Mouse (Mus musculus): ENCODE data around the gene Tns2. TPM values are rescaled to one million over a fixed set of nuclear protein-coding genes. Genes with fewer than 3 reads are reported as not detected.
"Not testable (repeated sequence)": the region's sequence is repeated elsewhere in the genome, so short reads cannot be mapped to it uniquely, and the experiment has no call there.

Gene Tns2
- polyA plus RNA-seq, 1 experiment = 19.4 TPM

GRCm38 (mm10) chr15:102146882-102147281, 46.7 kb downstream of the Tns2 start:
- peaks cover 3% of the 10 kb centered on the region; the same call in 1 of the 2 replicates for H3K4me1 ChIP-seq (ENCODE audit: control insufficient read depth, insufficient read depth, low read length)
- TF ChIP-seq CTCF (IDR thresholded peaks at IDR 0.05; ENCODE audit: extremely low read depth, insufficient read depth, low read length) (peak; percentile 78), POLR2A (IDR thresholded peaks at IDR 0.05; ENCODE audit: extremely low read depth, insufficient read depth, low read length) (no peak)
- no peak overlapping the region for H3K4me3 ChIP-seq (ENCODE audit: insufficient read depth, low read length)
- H3K27ac ChIP-seq (ENCODE audit: insufficient read depth, low read length) = no peak overlapping the region

- Histone ChIP-seq H3K4me3 (ENCODE audit: insufficient read depth, low read length) (no peak overlapping the region), H3K27ac (ENCODE audit: insufficient read depth, low read length) (no peak overlapping the region), H3K4me1 (ENCODE audit: control insufficient read depth, insufficient read depth, low read length) (peaks cover 3% of the 10 kb centered on the region; the same call in 1 of the 2 replicates)
- TF ChIP-seq CTCF (IDR thresholded peaks at IDR 0.05; ENCODE audit: extremely low read depth, insufficient read depth, low read length) (no peak), POLR2A (IDR thresholded peaks at IDR 0.05; ENCODE audit: extremely low read depth, insufficient read depth, low read length) (no peak)
Measured at GRCm38 (mm10) chr15:102147674-102148402, 47.6 kb downstream of the Tns2 start.

- H3K27ac ChIP-seq (ENCODE audit: insufficient read depth, low read length) = no peak overlapping the region
Measured at GRCm38 (mm10) chr15:102149561-102149960, 49.3 kb downstream of the Tns2 start.

GRCm38 (mm10) chr15:102150301-102151135, 50.3 kb downstream of the Tns2 start, which contains the start of gene Soat2:
TSS of gene Soat2 (plus strand) at chr15:102150526.
- Histone ChIP-seq H3K4me1 (ENCODE audit: control insufficient read depth, insufficient read depth, low read length) (peaks cover 3% of the 10 kb centered on the region; the same call in 1 of the 2 replicates), H3K4me3 (ENCODE audit: insufficient read depth, low read length) (no peak within 1 kb of the TSS), H3K27ac (ENCODE audit: insufficient read depth, low read length) (no peak within 1 kb of the TSS; the same call in 1 of the 2 replicates)
- TF ChIP-seq POLR2A (IDR thresholded peaks at IDR 0.05; ENCODE audit: extremely low read depth, insufficient read depth, low read length) (no peak), CTCF (IDR thresholded peaks at IDR 0.05; ENCODE audit: extremely low read depth, insufficient read depth, low read length) (no peak)

More at GRCm38 (mm10) chr15:102149561-102149960, 49.3 kb downstream of the Tns2 start:
- TF ChIP-seq POLR2A (IDR thresholded peaks at IDR 0.05; ENCODE audit: extremely low read depth, insufficient read depth, low read length) (no peak), CTCF (IDR thresholded peaks at IDR 0.05; ENCODE audit: extremely low read depth, insufficient read depth, low read length) (no peak)
- H3K4me1 ChIP-seq (ENCODE audit: control insufficient read depth, insufficient read depth, low read length) = peaks cover 3% of the 10 kb centered on the region; the same call in 1 of the 2 replicates
- no peak overlapping the region for H3K4me3 ChIP-seq (ENCODE audit: insufficient read depth, low read length)

- H3K27ac ChIP-seq (ENCODE audit: insufficient read depth, low read length) = no peak overlapping the region
- no peaks in the 10 kb centered on the region for H3K4me1 ChIP-seq (ENCODE audit: control insufficient read depth, insufficient read depth, low read length)
- no peak for TF ChIP-seq CTCF (IDR thresholded peaks at IDR 0.05; ENCODE audit: extremely low read depth, insufficient read depth, low read length)
- TF ChIP-seq POLR2A (IDR thresholded peaks at IDR 0.05; ENCODE audit: extremely low read depth, insufficient read depth, low read length) = no peak
- no peak overlapping the region for H3K4me3 ChIP-seq (ENCODE audit: insufficient read depth, low read length)
Measured at GRCm38 (mm10) chr15:102152646-102153045, 52.4 kb downstream of the Tns2 start.

- H3K4me3 ChIP-seq (ENCODE audit: insufficient read depth, low read length); H3K27ac ChIP-seq (ENCODE audit: insufficient read depth, low read length); H3K4me1 ChIP-seq (ENCODE audit: control insufficient read depth, insufficient read depth, low read length): not testable (repeated sequence)
Measured at GRCm38 (mm10) chr15:102155006-102155405, 54.8 kb downstream of the Tns2 start.

- no peak overlapping the region for H3K27ac ChIP-seq (ENCODE audit: insufficient read depth, low read length)
- H3K4me1 ChIP-seq (ENCODE audit: control insufficient read depth, insufficient read depth, low read length) = no peaks in the 10 kb centered on the region
- no peak for TF ChIP-seq CTCF (IDR thresholded peaks at IDR 0.05; ENCODE audit: extremely low read depth, insufficient read depth, low read length)
- TF ChIP-seq POLR2A (IDR thresholded peaks at IDR 0.05; ENCODE audit: extremely low read depth, insufficient read depth, low read length) = no peak
- no peak overlapping the region for H3K4me3 ChIP-seq (ENCODE audit: insufficient read depth, low read length)
Measured at GRCm38 (mm10) chr15:102156836-102157235, 56.6 kb downstream of the Tns2 start.

- no peak for TF ChIP-seq POLR2A (IDR thresholded peaks at IDR 0.05; ENCODE audit: extremely low read depth, insufficient read depth, low read length)
- no peak for TF ChIP-seq CTCF (IDR thresholded peaks at IDR 0.05; ENCODE audit: extremely low read depth, insufficient read depth, low read length)
- Histone ChIP-seq H3K4me3 (ENCODE audit: insufficient read depth, low read length) (no peak overlapping the region), H3K4me1 (ENCODE audit: control insufficient read depth, insufficient read depth, low read length) (no peaks in the 10 kb centered on the region), H3K27ac (ENCODE audit: insufficient read depth, low read length) (no peak overlapping the region)
Measured at GRCm38 (mm10) chr15:102160415-102161060, 60.3 kb downstream of the Tns2 start.

GRCm38 (mm10) chr15:102163900-102164693, 63.9 kb downstream of the Tns2 start:
- H3K27ac ChIP-seq (ENCODE audit: insufficient read depth, low read length) = no peak overlapping the region
- no peak overlapping the region for H3K4me3 ChIP-seq (ENCODE audit: insufficient read depth, low read length)
- no peak for TF ChIP-seq CTCF (IDR thresholded peaks at IDR 0.05; ENCODE audit: extremely low read depth, insufficient read depth, low read length)
- TF ChIP-seq POLR2A (IDR thresholded peaks at IDR 0.05; ENCODE audit: extremely low read depth, insufficient read depth, low read length) = no peak
- H3K4me1 ChIP-seq (ENCODE audit: control insufficient read depth, insufficient read depth, low read length) = no peaks in the 10 kb centered on the region
